Mouse (Mus musculus): ENCODE measurements around the gene Ptx4. TPM values are rescaled to one million over a fixed set of nuclear protein-coding genes. Genes with fewer than 3 reads are reported as not detected.

Ptx4 gene
- polyA plus RNA-seq (2014; fragmentation: Illumina TruSeq; extraction: RNeasy Lipid Tissue Mini Kit (QIAGEN cat#74804); ENCODE audit: low read depth, low replicate concordance): not detected

GRCm38 (mm10) chr17:25120406-25120805, at the start of gene Ptx4:
Gene Ptx4 (plus strand): TSS chr17:25120760.

GRCm38 (mm10) chr17:25083444-25083931, 37.1 kb upstream of the Ptx4 start, which contains the start of gene Tmem204:
Gene Tmem204 (minus strand): TSS chr17:25083591.

DNA sequence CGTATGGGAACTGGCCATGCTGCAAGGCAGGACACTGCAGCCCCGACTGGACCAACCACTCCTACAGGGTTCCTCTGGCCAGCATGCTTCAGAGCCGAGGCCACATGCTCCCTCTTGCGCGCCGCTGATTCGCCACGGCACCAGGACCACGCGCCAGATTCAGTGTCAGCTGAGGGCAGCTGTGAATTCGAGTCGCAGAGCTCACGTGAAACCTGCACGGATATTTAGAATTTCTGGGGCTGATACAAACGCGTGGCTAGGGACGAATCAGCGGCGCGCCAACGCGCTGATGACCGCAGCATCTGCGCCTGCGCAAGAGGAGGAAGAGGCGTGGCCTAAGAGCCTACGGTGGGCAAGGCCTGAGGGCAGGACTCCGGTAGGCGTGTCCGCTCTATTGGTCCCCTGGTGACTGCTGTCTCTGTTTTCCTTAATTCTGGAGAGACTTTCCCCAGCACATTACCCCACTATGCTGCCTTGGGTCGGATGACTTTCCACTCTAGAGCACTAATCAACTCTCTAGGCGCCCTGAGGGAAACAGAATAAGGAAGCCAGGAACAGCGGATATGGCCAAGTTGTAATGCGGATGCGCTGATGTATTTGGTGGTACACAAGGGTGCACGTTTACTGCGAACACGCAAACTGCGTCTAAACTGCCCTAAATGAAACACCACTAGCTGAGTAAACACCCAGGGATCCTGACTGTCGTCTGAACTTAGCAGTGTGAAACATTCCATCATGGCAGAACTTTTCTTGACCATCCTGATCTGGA, 4.7 kb upstream of the Ptx4 start, which contains the start of gene Telo2:
Gene Telo2, minus strand, starts transcription at position 304 of the 769 bp plus-strand sequence.

GRCm38 (mm10) chr17:25133275-25133698, 12.7 kb downstream of the Ptx4 start, which contains the start of gene Clcn7:
Gene Clcn7 (plus strand): TSS chr17:25133391.

DNA sequence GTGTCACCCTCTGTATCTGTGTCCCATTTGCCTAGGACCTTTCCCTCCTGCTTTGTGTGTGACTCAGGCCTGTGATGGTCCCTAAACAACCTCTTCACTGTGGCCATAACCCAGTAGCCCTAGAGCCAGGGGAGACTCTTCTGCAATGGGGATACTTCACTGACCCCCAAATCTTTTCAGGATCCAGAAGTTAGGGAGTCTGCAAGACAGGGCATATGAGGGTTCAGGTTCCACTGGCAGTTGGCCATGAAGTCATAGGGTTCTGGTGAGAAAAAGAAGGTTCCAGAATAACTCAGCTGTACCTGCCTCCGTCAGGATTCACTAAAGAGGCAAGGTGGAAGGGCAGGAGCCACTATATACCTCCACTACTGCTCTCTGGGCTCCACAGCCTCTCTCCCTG, 41.6 kb downstream of the Ptx4 start, which contains the start of gene Ccdc154:
Gene Ccdc154, plus strand, starts transcription at position 301 of the 400 bp plus-strand sequence.

Other genes starting within 250 kb of the Ptx4 start
- gene Nubp2, start 234.4 kb upstream of the Ptx4 start, polyA plus RNA-seq (2014; fragmentation: Illumina TruSeq; extraction: RNeasy Lipid Tissue Mini Kit (QIAGEN cat#74804); ENCODE audit: low read depth, low replicate concordance): 38.1 TPM
- 33.3 TPM for gene Spsb3, start 234.1 kb upstream of the Ptx4 start, polyA plus RNA-seq (2014; fragmentation: Illumina TruSeq; extraction: RNeasy Lipid Tissue Mini Kit (QIAGEN cat#74804); ENCODE audit: low read depth, low replicate concordance)
- 35.3 TPM for gene Eme2, start 225.7 kb upstream of the Ptx4 start, polyA plus RNA-seq (2014; fragmentation: Illumina TruSeq; extraction: RNeasy Lipid Tissue Mini Kit (QIAGEN cat#74804); ENCODE audit: low read depth, low replicate concordance)
- gene Mrps34, start 225.6 kb upstream of the Ptx4 start, polyA plus RNA-seq (2014; fragmentation: Illumina TruSeq; extraction: RNeasy Lipid Tissue Mini Kit (QIAGEN cat#74804); ENCODE audit: low read depth, low replicate concordance): 79.8 TPM
- 52.6 TPM for gene Nme3, start 224.3 kb upstream of the Ptx4 start, polyA plus RNA-seq (2014; fragmentation: Illumina TruSeq; extraction: RNeasy Lipid Tissue Mini Kit (QIAGEN cat#74804); ENCODE audit: low read depth, low replicate concordance)
- 54.7 TPM for gene Mapk8ip3, start 183.8 kb upstream of the Ptx4 start, polyA plus RNA-seq (2014; fragmentation: Illumina TruSeq; extraction: RNeasy Lipid Tissue Mini Kit (QIAGEN cat#74804); ENCODE audit: low read depth, low replicate concordance)
- gene Jpt2, start 160.1 kb upstream of the Ptx4 start, polyA plus RNA-seq (2014; fragmentation: Illumina TruSeq; extraction: RNeasy Lipid Tissue Mini Kit (QIAGEN cat#74804); ENCODE audit: low read depth, low replicate concordance): 49.4 TPM
- gene Cramp1l, start 105.0 kb upstream of the Ptx4 start, polyA plus RNA-seq (2014; fragmentation: Illumina TruSeq; extraction: RNeasy Lipid Tissue Mini Kit (QIAGEN cat#74804); ENCODE audit: low read depth, low replicate concordance): 15.0 TPM
- gene Ift140, start 104.7 kb upstream of the Ptx4 start, polyA plus RNA-seq (2014; fragmentation: Illumina TruSeq; extraction: RNeasy Lipid Tissue Mini Kit (QIAGEN cat#74804); ENCODE audit: low read depth, low replicate concordance): 18.5 TPM
- 21.5 TPM for gene Tmem204, start 37.2 kb upstream of the Ptx4 start, polyA plus RNA-seq (2014; fragmentation: Illumina TruSeq; extraction: RNeasy Lipid Tissue Mini Kit (QIAGEN cat#74804); ENCODE audit: low read depth, low replicate concordance)
- 26.1 TPM for gene Telo2, start 4.8 kb upstream of the Ptx4 start, polyA plus RNA-seq (2014; fragmentation: Illumina TruSeq; extraction: RNeasy Lipid Tissue Mini Kit (QIAGEN cat#74804); ENCODE audit: low read depth, low replicate concordance)
- gene Clcn7, start 12.6 kb downstream of the Ptx4 start, polyA plus RNA-seq (2014; fragmentation: Illumina TruSeq; extraction: RNeasy Lipid Tissue Mini Kit (QIAGEN cat#74804); ENCODE audit: low read depth, low replicate concordance): 66.5 TPM
- 0.20 TPM for gene Ccdc154, start 41.7 kb downstream of the Ptx4 start, polyA plus RNA-seq (2014; fragmentation: Illumina TruSeq; extraction: RNeasy Lipid Tissue Mini Kit (QIAGEN cat#74804); ENCODE audit: low read depth, low replicate concordance)
- gene Gm38655, start 54.7 kb downstream of the Ptx4 start, polyA plus RNA-seq (2014; fragmentation: Illumina TruSeq; extraction: RNeasy Lipid Tissue Mini Kit (QIAGEN cat#74804); ENCODE audit: low read depth, low replicate concordance): 1.1 TPM
- gene BC003965, start 63.8 kb downstream of the Ptx4 start, polyA plus RNA-seq (2014; fragmentation: Illumina TruSeq; extraction: RNeasy Lipid Tissue Mini Kit (QIAGEN cat#74804); ENCODE audit: low read depth, low replicate concordance): 12.7 TPM
- 13.4 TPM for gene Unkl, start 67.6 kb downstream of the Ptx4 start, polyA plus RNA-seq (2014; fragmentation: Illumina TruSeq; extraction: RNeasy Lipid Tissue Mini Kit (QIAGEN cat#74804); ENCODE audit: low read depth, low replicate concordance)
- 42.7 TPM for gene Gnptg, start 119.4 kb downstream of the Ptx4 start, polyA plus RNA-seq (2014; fragmentation: Illumina TruSeq; extraction: RNeasy Lipid Tissue Mini Kit (QIAGEN cat#74804); ENCODE audit: low read depth, low replicate concordance)
- gene Tsr3, start 119.4 kb downstream of the Ptx4 start, polyA plus RNA-seq (2014; fragmentation: Illumina TruSeq; extraction: RNeasy Lipid Tissue Mini Kit (QIAGEN cat#74804); ENCODE audit: low read depth, low replicate concordance): 19.2 TPM
- 3.1 TPM for gene Baiap3, start 135.6 kb downstream of the Ptx4 start, polyA plus RNA-seq (2014; fragmentation: Illumina TruSeq; extraction: RNeasy Lipid Tissue Mini Kit (QIAGEN cat#74804); ENCODE audit: low read depth, low replicate concordance)
- 213 TPM for gene Ube2i, start 153.9 kb downstream of the Ptx4 start, polyA plus RNA-seq (2014; fragmentation: Illumina TruSeq; extraction: RNeasy Lipid Tissue Mini Kit (QIAGEN cat#74804); ENCODE audit: low read depth, low replicate concordance)
- gene Prss34, start 177.6 kb downstream of the Ptx4 start, polyA plus RNA-seq (2014; fragmentation: Illumina TruSeq; extraction: RNeasy Lipid Tissue Mini Kit (QIAGEN cat#74804); ENCODE audit: low read depth, low replicate concordance): 0.43 TPM
- gene Prss28, start 187.9 kb downstream of the Ptx4 start, polyA plus RNA-seq (2014; fragmentation: Illumina TruSeq; extraction: RNeasy Lipid Tissue Mini Kit (QIAGEN cat#74804); ENCODE audit: low read depth, low replicate concordance): not detected
- not detected for gene Prss29, start 197.9 kb downstream of the Ptx4 start, polyA plus RNA-seq (2014; fragmentation: Illumina TruSeq; extraction: RNeasy Lipid Tissue Mini Kit (QIAGEN cat#74804); ENCODE audit: low read depth, low replicate concordance)
- 0.97 TPM for gene Tpsab1, start 224.8 kb downstream of the Ptx4 start, polyA plus RNA-seq (2014; fragmentation: Illumina TruSeq; extraction: RNeasy Lipid Tissue Mini Kit (QIAGEN cat#74804); ENCODE audit: low read depth, low replicate concordance)
- gene Tpsb2, start 245.5 kb downstream of the Ptx4 start, polyA plus RNA-seq (2014; fragmentation: Illumina TruSeq; extraction: RNeasy Lipid Tissue Mini Kit (QIAGEN cat#74804); ENCODE audit: low read depth, low replicate concordance): 9.6 TPM
- gene Tpsg1, start 248.5 kb downstream of the Ptx4 start, polyA plus RNA-seq (2014; fragmentation: Illumina TruSeq; extraction: RNeasy Lipid Tissue Mini Kit (QIAGEN cat#74804); ENCODE audit: low read depth, low replicate concordance): not detected